Mouse (Mus musculus): Measurements from ENCODE around the gene Fam227a. TPM values are rescaled to one million over a fixed set of nuclear protein-coding genes. Genes with fewer than 3 reads are reported as not detected.
A peak's percentile ranks its signal among the peaks of the same experiment; 100 is the strongest.

Fam227a gene
- polyA plus RNA-seq, 2 experiments, result 1.3 to 7.9 TPM

- ATAC-seq (ENCODE audit: low FRiP score, low read depth) (no peak), DNase-seq (ENCODE audit: low spot score) (no peak)
- Histone ChIP-seq H3K9me3 (ENCODE audit: control insufficient read depth, low read length) (peaks cover 3% of the 10 kb centered on the region; the same call in 1 of the 2 replicates), H3K4me2 (replicated peaks; ENCODE audit: low read depth, low read length, severe bottlenecking) (no peak overlapping the region), H3K4me3 (replicated peaks; ENCODE audit: low read length) (no peak overlapping the region), H3K4me1 (ENCODE audit: control insufficient read depth, insufficient read depth, low read length) (peaks cover 4% of the 10 kb centered on the region; the same call in 1 of the 2 replicates), H3K27ac (replicated peaks; ENCODE audit: low read depth, low read length) (no peak overlapping the region), H3K9ac (ENCODE audit: low read depth, low read length, severe bottlenecking) (no peak overlapping the region), H3K36me3 (ENCODE audit: control insufficient read depth, insufficient read depth, low read length) (peaks cover 7% of the 10 kb centered on the region; the same call in 1 of the 2 replicates), H3K27me3 (ENCODE audit: control insufficient read depth, insufficient read depth, low read length) (0 out of 2 replicates have a peak, but pooled peaks cover 5% of the 10 kb centered on the region)
- WGBS, result 49% methylated on average over 2 of the region's 2 CpGs
- no peak for TF ChIP-seq POLR2A (IDR thresholded peaks at IDR 0.05; ENCODE audit: borderline replicate concordance, extremely low read depth, insufficient read depth, insufficient read length)
These were observed 51.0 kb downstream of the Fam227a start for GRCm38 (mm10) chr15:79607757-79608156.

GRCm38 (mm10) chr15:79606161-79606560 lies 52.6 kb downstream of the Fam227a start:
- H3K4me3 ChIP-seq (replicated peaks; ENCODE audit: low read length), result no peak overlapping the region
- peaks cover 4% of the 10 kb centered on the region; the same call in 1 of the 2 replicates for H3K4me1 ChIP-seq (ENCODE audit: control insufficient read depth, insufficient read depth, low read length)
- H3K9ac ChIP-seq (ENCODE audit: low read depth, low read length, severe bottlenecking), result no peak overlapping the region
- 0 out of 2 replicates have a peak, but pooled peaks cover 5% of the 10 kb centered on the region for H3K27me3 ChIP-seq (ENCODE audit: control insufficient read depth, insufficient read depth, low read length)
- H3K36me3 ChIP-seq (ENCODE audit: control insufficient read depth, insufficient read depth, low read length), result 0 out of 2 replicates have a peak, but pooled peaks cover 2% of the 10 kb centered on the region
- H3K9me3 ChIP-seq (ENCODE audit: control insufficient read depth, low read length), result peaks cover 3% of the 10 kb centered on the region; the same call in 1 of the 2 replicates
- H3K4me2 ChIP-seq (replicated peaks; ENCODE audit: low read depth, low read length, severe bottlenecking), result no peak overlapping the region
- H3K27ac ChIP-seq (replicated peaks; ENCODE audit: low read depth, low read length), result no peak overlapping the region
- no peak for TF ChIP-seq POLR2A (IDR thresholded peaks at IDR 0.05; ENCODE audit: borderline replicate concordance, extremely low read depth, insufficient read depth, insufficient read length)
- WGBS, result 88% methylated on average over 12 of the region's 12 CpGs
- ATAC-seq (ENCODE audit: low FRiP score, low read depth), result no peak
- no peak for DNase-seq (ENCODE audit: low spot score)

GRCm38 (mm10) chr15:79604990-79605665 lies 53.6 kb downstream of the Fam227a start, which contains the start of gene Dmc1:
Gene Dmc1, minus strand, starts transcription at chr15:79605109.
- DNase-seq (ENCODE audit: low spot score), result peak; percentile 13
- H3K4me1 ChIP-seq (ENCODE audit: control insufficient read depth, insufficient read depth, low read length), result peaks cover 4% of the 10 kb centered on the region; the same call in 1 of the 2 replicates
- peaks cover 3% of the 10 kb centered on the region; the same call in 1 of the 2 replicates for H3K9me3 ChIP-seq (ENCODE audit: control insufficient read depth, low read length)
- H3K36me3 ChIP-seq (ENCODE audit: control insufficient read depth, insufficient read depth, low read length), result no peaks in the 10 kb centered on the region
- 8% methylated on average over 37 of the region's 37 CpGs for WGBS
- H3K9ac ChIP-seq (ENCODE audit: low read depth, low read length, severe bottlenecking), result peak within 1 kb of the TSS; percentile 55
- peak within 1 kb of the TSS; percentile 48 for H3K4me2 ChIP-seq (replicated peaks; ENCODE audit: low read depth, low read length, severe bottlenecking)
- H3K27ac ChIP-seq (replicated peaks; ENCODE audit: low read depth, low read length), result no peak within 1 kb of the TSS
- H3K4me3 ChIP-seq (replicated peaks; ENCODE audit: low read length), result peak within 1 kb of the TSS; percentile 37
- 0 out of 2 replicates have a peak, but pooled peaks cover 5% of the 10 kb centered on the region for H3K27me3 ChIP-seq (ENCODE audit: control insufficient read depth, insufficient read depth, low read length)
- ATAC-seq (ENCODE audit: low FRiP score, low read depth), result no peak; the same call in 1 of the 2 replicates
- no peak for TF ChIP-seq POLR2A (IDR thresholded peaks at IDR 0.05; ENCODE audit: borderline replicate concordance, extremely low read depth, insufficient read depth, insufficient read length)

- WGBS, result 83% methylated on average over 2 of the region's 2 CpGs
- DNase-seq (ENCODE audit: low spot score) (no peak), ATAC-seq (ENCODE audit: low FRiP score, low read depth) (no peak)
- Histone ChIP-seq H3K4me2 (replicated peaks; ENCODE audit: low read depth, low read length, severe bottlenecking) (no peak overlapping the region), H3K4me1 (ENCODE audit: control insufficient read depth, insufficient read depth, low read length) (peaks cover 4% of the 10 kb centered on the region; the same call in 1 of the 2 replicates), H3K9ac (ENCODE audit: low read depth, low read length, severe bottlenecking) (no peak overlapping the region), H3K27me3 (ENCODE audit: control insufficient read depth, insufficient read depth, low read length) (0 out of 2 replicates have a peak, but pooled peaks cover 3% of the 10 kb centered on the region), H3K4me3 (replicated peaks; ENCODE audit: low read length) (no peak overlapping the region), H3K27ac (replicated peaks; ENCODE audit: low read depth, low read length) (no peak overlapping the region), H3K36me3 (ENCODE audit: control insufficient read depth, insufficient read depth, low read length) (no peaks in the 10 kb centered on the region), H3K9me3 (ENCODE audit: control insufficient read depth, low read length) (peaks cover 3% of the 10 kb centered on the region; the same call in 1 of the 2 replicates)
- TF ChIP-seq POLR2A (IDR thresholded peaks at IDR 0.05; ENCODE audit: borderline replicate concordance, extremely low read depth, insufficient read depth, insufficient read length), result no peak
These were observed 58.6 kb downstream of the Fam227a start for GRCm38 (mm10) chr15:79600176-79600575.

GRCm38 (mm10) chr15:79598715-79599114 lies 60.0 kb downstream of the Fam227a start:
- TF ChIP-seq POLR2A (IDR thresholded peaks at IDR 0.05; ENCODE audit: borderline replicate concordance, extremely low read depth, insufficient read depth, insufficient read length), result no peak
- WGBS, result 83% methylated on average over 1 of the region's 1 CpGs
- H3K4me3 ChIP-seq (replicated peaks; ENCODE audit: low read length), result no peak overlapping the region

More at GRCm38 (mm10) chr15:79598715-79599114, 60.0 kb downstream of the Fam227a start:
- Histone ChIP-seq H3K27ac (replicated peaks; ENCODE audit: low read depth, low read length) (no peak overlapping the region), H3K36me3 (ENCODE audit: control insufficient read depth, insufficient read depth, low read length) (no peaks in the 10 kb centered on the region), H3K4me2 (replicated peaks; ENCODE audit: low read depth, low read length, severe bottlenecking) (no peak overlapping the region), H3K27me3 (ENCODE audit: control insufficient read depth, insufficient read depth, low read length) (no peaks in the 10 kb centered on the region), H3K9ac (ENCODE audit: low read depth, low read length, severe bottlenecking) (no peak overlapping the region), H3K4me1 (ENCODE audit: control insufficient read depth, insufficient read depth, low read length) (no peaks in the 10 kb centered on the region), H3K9me3 (ENCODE audit: control insufficient read depth, low read length) (no peaks in the 10 kb centered on the region)
- DNase-seq (ENCODE audit: low spot score), result no peak
- ATAC-seq (ENCODE audit: low FRiP score, low read depth), result no peak
